Mouse (Mus musculus): Measurements from ENCODE around the gene Zfp811. TPM values are rescaled to one million over a fixed set of nuclear protein-coding genes. Genes with fewer than 3 reads are reported as not detected.
A peak's percentile ranks its signal among the peaks of the same experiment; 100 is the strongest.
"Not testable (repeated sequence)": the region's sequence is repeated elsewhere in the genome, so short reads cannot be mapped to it uniquely, and the experiment has no call there.

Zfp811 gene
- polyA plus RNA-seq (2014; fragmentation: Nextera tagmentation; extraction: Ambion mirVana): 4.7 and 5.4 TPM in 2 replicates

GRCm38 (mm10) chr17:32809544-32810374 is at the start of gene Zfp811:
Gene Zfp811, minus strand, starts transcription at chr17:32809931.
- Histone ChIP-seq H3K4me3 (ENCODE audit: low read depth, low read length) (peak within 1 kb of the TSS; percentile 40), H3K36me3 (ENCODE audit: control insufficient read depth, insufficient read depth, low read length) (no peaks in the 10 kb centered on the region), H3K4me1 (ENCODE audit: control insufficient read depth, insufficient read depth, low read length) (no peaks in the 10 kb centered on the region), H3K27ac (ENCODE audit: low read length) (peak within 1 kb of the TSS; percentile 29; the same call in 1 of the 2 replicates), H3K4me2 (replicated peaks; ENCODE audit: low read depth, low read length) (peak within 1 kb of the TSS; percentile 60), H3K9ac (replicated peaks; ENCODE audit: low read depth, low read length) (no peak within 1 kb of the TSS; the same call in 1 of the 2 replicates), H3K27me3 (ENCODE audit: control insufficient read depth, insufficient read depth, low read length) (no peaks in the 10 kb centered on the region), H3K9me3 (ENCODE audit: control insufficient read depth, low read depth, low read length) (no peaks in the 10 kb centered on the region)
- WGBS: under 1% methylated on average over 17 of the region's 17 CpGs
- ATAC-seq (ENCODE audit: insufficient number of reproducible peaks, insufficient read depth, low FRiP score, low read depth): peak; percentile 85

GRCm38 (mm10) chr17:32856713-32857112 is 47.0 kb upstream of the Zfp811 start:
- not testable (repeated sequence) for H3K9ac ChIP-seq (replicated peaks; ENCODE audit: low read depth, low read length); H3K36me3 ChIP-seq (ENCODE audit: control insufficient read depth, insufficient read depth, low read length); H3K9me3 ChIP-seq (ENCODE audit: control insufficient read depth, low read depth, low read length); ATAC-seq (ENCODE audit: insufficient number of reproducible peaks, insufficient read depth, low FRiP score, low read depth); H3K4me1 ChIP-seq (ENCODE audit: control insufficient read depth, insufficient read depth, low read length); H3K27ac ChIP-seq (ENCODE audit: low read length); H3K4me3 ChIP-seq (ENCODE audit: low read depth, low read length); H3K27me3 ChIP-seq (ENCODE audit: control insufficient read depth, insufficient read depth, low read length); H3K4me2 ChIP-seq (replicated peaks; ENCODE audit: low read depth, low read length)
- WGBS: 61% methylated on average over 2 of the region's 6 CpGs

GRCm38 (mm10) chr17:32851581-32851980 is 41.9 kb upstream of the Zfp811 start:
- H3K4me1 ChIP-seq (ENCODE audit: control insufficient read depth, insufficient read depth, low read length): no peaks in the 10 kb centered on the region
- H3K9ac ChIP-seq (replicated peaks; ENCODE audit: low read depth, low read length): no peak overlapping the region
- 48% methylated on average over 7 of the region's 7 CpGs for WGBS
- no peaks in the 10 kb centered on the region for H3K9me3 ChIP-seq (ENCODE audit: control insufficient read depth, low read depth, low read length)
- H3K4me2 ChIP-seq (replicated peaks; ENCODE audit: low read depth, low read length): no peak overlapping the region
- ATAC-seq (ENCODE audit: insufficient number of reproducible peaks, insufficient read depth, low FRiP score, low read depth): no peak
- H3K27ac ChIP-seq (ENCODE audit: low read length): no peak overlapping the region
- no peaks in the 10 kb centered on the region for H3K36me3 ChIP-seq (ENCODE audit: control insufficient read depth, insufficient read depth, low read length)
- no peak overlapping the region for H3K4me3 ChIP-seq (ENCODE audit: low read depth, low read length)
- H3K27me3 ChIP-seq (ENCODE audit: control insufficient read depth, insufficient read depth, low read length): no peaks in the 10 kb centered on the region

- 0 out of 2 replicates have a peak, but pooled peaks cover 5% of the 10 kb centered on the region for H3K4me1 ChIP-seq (ENCODE audit: control insufficient read depth, insufficient read depth, low read length)
Measured at GRCm38 (mm10) chr17:32841388-32841787, 31.7 kb upstream of the Zfp811 start.

GRCm38 (mm10) chr17:32839083-32839802 is 29.5 kb upstream of the Zfp811 start:
- Histone ChIP-seq H3K4me3 (ENCODE audit: low read depth, low read length) (no peak overlapping the region), H3K9me3 (ENCODE audit: control insufficient read depth, low read depth, low read length) (no peaks in the 10 kb centered on the region), H3K27ac (ENCODE audit: low read length) (no peak overlapping the region), H3K9ac (replicated peaks; ENCODE audit: low read depth, low read length) (no peak overlapping the region), H3K4me2 (replicated peaks; ENCODE audit: low read depth, low read length) (no peak overlapping the region), H3K36me3 (ENCODE audit: control insufficient read depth, insufficient read depth, low read length) (no peaks in the 10 kb centered on the region), H3K4me1 (ENCODE audit: control insufficient read depth, insufficient read depth, low read length) (0 out of 2 replicates have a peak, but pooled peaks cover 5% of the 10 kb centered on the region), H3K27me3 (ENCODE audit: control insufficient read depth, insufficient read depth, low read length) (no peaks in the 10 kb centered on the region)
- no peak for ATAC-seq (ENCODE audit: insufficient number of reproducible peaks, insufficient read depth, low FRiP score, low read depth)
- WGBS: 30% methylated on average over 15 of the region's 15 CpGs

More at GRCm38 (mm10) chr17:32841388-32841787, 31.7 kb upstream of the Zfp811 start:
- 85% methylated on average over 2 of the region's 2 CpGs for WGBS
- Histone ChIP-seq H3K4me2 (replicated peaks; ENCODE audit: low read depth, low read length) (no peak overlapping the region), H3K9ac (replicated peaks; ENCODE audit: low read depth, low read length) (no peak overlapping the region), H3K36me3 (ENCODE audit: control insufficient read depth, insufficient read depth, low read length) (no peaks in the 10 kb centered on the region), H3K9me3 (ENCODE audit: control insufficient read depth, low read depth, low read length) (no peaks in the 10 kb centered on the region), H3K27ac (ENCODE audit: low read length) (no peak overlapping the region), H3K4me3 (ENCODE audit: low read depth, low read length) (no peak overlapping the region), H3K27me3 (ENCODE audit: control insufficient read depth, insufficient read depth, low read length) (no peaks in the 10 kb centered on the region)
- no peak for ATAC-seq (ENCODE audit: insufficient number of reproducible peaks, insufficient read depth, low FRiP score, low read depth)

GRCm38 (mm10) chr17:32830418-32830782 is 20.7 kb upstream of the Zfp811 start:
- Histone ChIP-seq H3K9me3 (ENCODE audit: control insufficient read depth, low read depth, low read length) (no peaks in the 10 kb centered on the region), H3K36me3 (ENCODE audit: control insufficient read depth, insufficient read depth, low read length) (no peaks in the 10 kb centered on the region), H3K27me3 (ENCODE audit: control insufficient read depth, insufficient read depth, low read length) (no peaks in the 10 kb centered on the region), H3K4me3 (ENCODE audit: low read depth, low read length) (peak overlapping the region; percentile 87), H3K27ac (ENCODE audit: low read length) (no peak overlapping the region), H3K4me1 (ENCODE audit: control insufficient read depth, insufficient read depth, low read length) (0 out of 2 replicates have a peak, but pooled peaks cover 4% of the 10 kb centered on the region), H3K9ac (replicated peaks; ENCODE audit: low read depth, low read length) (no peak overlapping the region), H3K4me2 (replicated peaks; ENCODE audit: low read depth, low read length) (peak overlapping the region; percentile 79)
- ATAC-seq (ENCODE audit: insufficient number of reproducible peaks, insufficient read depth, low FRiP score, low read depth): no peak
- 33% methylated on average over 3 of the region's 3 CpGs for WGBS

- 0 out of 2 replicates have a peak, but pooled peaks cover 4% of the 10 kb centered on the region for H3K4me1 ChIP-seq (ENCODE audit: control insufficient read depth, insufficient read depth, low read length)
- peak within 1 kb of the TSS; percentile 87 for H3K4me3 ChIP-seq (ENCODE audit: low read depth, low read length)
- no peaks in the 10 kb centered on the region for H3K36me3 ChIP-seq (ENCODE audit: control insufficient read depth, insufficient read depth, low read length)
- H3K9ac ChIP-seq (replicated peaks; ENCODE audit: low read depth, low read length): peak within 1 kb of the TSS; percentile 84
- no peaks in the 10 kb centered on the region for H3K9me3 ChIP-seq (ENCODE audit: control insufficient read depth, low read depth, low read length)
- peak within 1 kb of the TSS; percentile 55 for H3K27ac ChIP-seq (ENCODE audit: low read length)
- H3K4me2 ChIP-seq (replicated peaks; ENCODE audit: low read depth, low read length): peak within 1 kb of the TSS; percentile 79
- WGBS: 1% methylated on average over 35 of the region's 35 CpGs
- ATAC-seq (ENCODE audit: insufficient number of reproducible peaks, insufficient read depth, low FRiP score, low read depth): peak; percentile 97
- no peaks in the 10 kb centered on the region for H3K27me3 ChIP-seq (ENCODE audit: control insufficient read depth, insufficient read depth, low read length)
Measured at GRCm38 (mm10) chr17:32829540-32830417, 20.0 kb upstream of the Zfp811 start, which contains the start of gene Zfp799. Gene Zfp799, minus strand, starts transcription at chr17:32830261.
